Mouse (Mus musculus) olfactory bulb, adult 2 months (tissue): ENCODE results near the gene Camk2g.

Experiments used
- CTCF ChIP-seq: fragments of 200-500 bp; IDR thresholded peaks from 2 replicates; pipeline ENCODE4 v1.5.1; 2012; ENCODE audit warnings: low read depth, mild to moderate bottlenecking, low read length, moderate library complexity; ENCODE audit not compliant: insufficient read depth
- POLR2A ChIP-seq: fragments of 200-500 bp; IDR thresholded peaks from 2 replicates; pipeline ENCODE4 v1.6.1; 2012; ENCODE audit warnings: mild to moderate bottlenecking, low read depth, low read length, moderate library complexity; ENCODE audit not compliant: insufficient read depth

GRCm38 (mm10) chr14:20729871-20730270 is 64.0 kb downstream of the Camk2g start:
- TF ChIP-seq POLR2A (no peak), CTCF (no peak)
